Mouse (Mus musculus): ENCODE measurements around the gene Ak1. TPM values are rescaled to one million over a fixed set of nuclear protein-coding genes. Genes with fewer than 3 reads are reported as not detected.

Gene Ak1
- polyA plus RNA-seq, 1 experiment from 2014 or later = 10.5 TPM

GRCm38 (mm10) chr2:32587731-32588321 is 33.7 kb upstream of the Ak1 start:
- Histone ChIP-seq H3K9me3 (ENCODE audit: control insufficient read depth) (no peaks in the 10 kb centered on the region), H3K9ac (ENCODE audit: low read depth, low read length) (0 out of 2 replicates have a peak overlapping the region, but pooled peaks have one; percentile 41), H3K4me1 (replicated peaks; ENCODE audit: control insufficient read depth, insufficient read depth, low read length) (peaks cover 2% of the 10 kb centered on the region; the same call in 1 of the 2 replicates), H3K4me2 (replicated peaks; ENCODE audit: low read depth) (peak overlapping the region; percentile 65), H3K27me3 (replicated peaks; ENCODE audit: control insufficient read depth, insufficient read depth, low read length) (0 out of 2 replicates have a peak, but pooled peaks cover 4% of the 10 kb centered on the region), H3K36me3 (ENCODE audit: control insufficient read depth, insufficient read depth) (no peaks in the 10 kb centered on the region), H3K4me3 (ENCODE audit: low read depth, low read length) (peak overlapping the region; percentile 43), H3K27ac (ENCODE audit: low read depth, low read length) (no peak overlapping the region)
- no peak for ATAC-seq
- no peak for TF ChIP-seq CTCF (IDR thresholded peaks at IDR 0.05; ENCODE audit: low read depth)
- 55% methylated on average over 9 of the region's 9 CpGs for WGBS

- ATAC-seq = no peak
- H3K9me3 ChIP-seq (ENCODE audit: control insufficient read depth) = no peaks in the 10 kb centered on the region
- H3K9ac ChIP-seq (ENCODE audit: low read depth, low read length) = no peak overlapping the region
- 59% methylated on average over 11 of the region's 11 CpGs for WGBS
- H3K27me3 ChIP-seq (replicated peaks; ENCODE audit: control insufficient read depth, insufficient read depth, low read length) = no peaks in the 10 kb centered on the region
- no peak overlapping the region for H3K27ac ChIP-seq (ENCODE audit: low read depth, low read length)
- H3K4me3 ChIP-seq (ENCODE audit: low read depth, low read length) = no peak overlapping the region
- H3K36me3 ChIP-seq (ENCODE audit: control insufficient read depth, insufficient read depth) = no peaks in the 10 kb centered on the region
- no peak for TF ChIP-seq CTCF (IDR thresholded peaks at IDR 0.05; ENCODE audit: low read depth)
- no peak overlapping the region for H3K4me2 ChIP-seq (replicated peaks; ENCODE audit: low read depth)
- H3K4me1 ChIP-seq (replicated peaks; ENCODE audit: control insufficient read depth, insufficient read depth, low read length) = no peaks in the 10 kb centered on the region
Measured at GRCm38 (mm10) chr2:32589213-32589795, 32.3 kb upstream of the Ak1 start.

- no peak for ATAC-seq
- Histone ChIP-seq H3K4me1 (replicated peaks; ENCODE audit: control insufficient read depth, insufficient read depth, low read length) (no peaks in the 10 kb centered on the region), H3K4me3 (ENCODE audit: low read depth, low read length) (no peak overlapping the region), H3K27ac (ENCODE audit: low read depth, low read length) (no peak overlapping the region), H3K9me3 (ENCODE audit: control insufficient read depth) (no peaks in the 10 kb centered on the region), H3K27me3 (replicated peaks; ENCODE audit: control insufficient read depth, insufficient read depth, low read length) (no peaks in the 10 kb centered on the region), H3K4me2 (replicated peaks; ENCODE audit: low read depth) (no peak overlapping the region), H3K36me3 (ENCODE audit: control insufficient read depth, insufficient read depth) (peaks cover 8% of the 10 kb centered on the region; the same call in 1 of the 2 replicates), H3K9ac (ENCODE audit: low read depth, low read length) (no peak overlapping the region)
- no peak for TF ChIP-seq CTCF (IDR thresholded peaks at IDR 0.05; ENCODE audit: low read depth)
- WGBS = 81% methylated on average over 10 of the region's 10 CpGs
Measured at GRCm38 (mm10) chr2:32590224-32590623, 31.3 kb upstream of the Ak1 start.

- 77% methylated on average over 6 of the region's 6 CpGs for WGBS
- Histone ChIP-seq H3K27ac (ENCODE audit: low read depth, low read length) (no peak overlapping the region), H3K36me3 (ENCODE audit: control insufficient read depth, insufficient read depth) (peaks cover 10% of the 10 kb centered on the region; the same call in 1 of the 2 replicates), H3K4me1 (replicated peaks; ENCODE audit: control insufficient read depth, insufficient read depth, low read length) (no peaks in the 10 kb centered on the region), H3K4me3 (ENCODE audit: low read depth, low read length) (no peak overlapping the region), H3K9me3 (ENCODE audit: control insufficient read depth) (no peaks in the 10 kb centered on the region), H3K27me3 (replicated peaks; ENCODE audit: control insufficient read depth, insufficient read depth, low read length) (no peaks in the 10 kb centered on the region), H3K9ac (ENCODE audit: low read depth, low read length) (no peak overlapping the region), H3K4me2 (replicated peaks; ENCODE audit: low read depth) (no peak overlapping the region)
- no peak for ATAC-seq
- TF ChIP-seq CTCF (IDR thresholded peaks at IDR 0.05; ENCODE audit: low read depth) = no peak
Measured at GRCm38 (mm10) chr2:32591249-32591648, 30.3 kb upstream of the Ak1 start.

GRCm38 (mm10) chr2:32596725-32597124 is 24.8 kb upstream of the Ak1 start:
- Histone ChIP-seq H3K27ac (ENCODE audit: low read depth, low read length) (no peak overlapping the region), H3K9ac (ENCODE audit: low read depth, low read length) (no peak overlapping the region), H3K4me1 (replicated peaks; ENCODE audit: control insufficient read depth, insufficient read depth, low read length) (no peaks in the 10 kb centered on the region), H3K27me3 (replicated peaks; ENCODE audit: control insufficient read depth, insufficient read depth, low read length) (no peaks in the 10 kb centered on the region), H3K9me3 (ENCODE audit: control insufficient read depth) (no peaks in the 10 kb centered on the region), H3K4me2 (replicated peaks; ENCODE audit: low read depth) (no peak overlapping the region), H3K36me3 (ENCODE audit: control insufficient read depth, insufficient read depth) (peaks cover 13% of the 10 kb centered on the region), H3K4me3 (ENCODE audit: low read depth, low read length) (no peak overlapping the region)
- 91% methylated on average over 13 of the region's 13 CpGs for WGBS
- ATAC-seq = no peak
- no peak for TF ChIP-seq CTCF (IDR thresholded peaks at IDR 0.05; ENCODE audit: low read depth)

GRCm38 (mm10) chr2:32597248-32597647 is 24.3 kb upstream of the Ak1 start:
- no peaks in the 10 kb centered on the region for H3K4me1 ChIP-seq (replicated peaks; ENCODE audit: control insufficient read depth, insufficient read depth, low read length)
- peak; percentile 31; the same call in 1 of the 2 replicates for ATAC-seq
- WGBS = 58% methylated on average over 5 of the region's 5 CpGs
- peaks cover 13% of the 10 kb centered on the region for H3K36me3 ChIP-seq (ENCODE audit: control insufficient read depth, insufficient read depth)
- H3K27me3 ChIP-seq (replicated peaks; ENCODE audit: control insufficient read depth, insufficient read depth, low read length) = no peaks in the 10 kb centered on the region
- H3K4me3 ChIP-seq (ENCODE audit: low read depth, low read length) = no peak overlapping the region
- H3K27ac ChIP-seq (ENCODE audit: low read depth, low read length) = peak overlapping the region; percentile 31; the same call in 1 of the 2 replicates
- TF ChIP-seq CTCF (IDR thresholded peaks at IDR 0.05; ENCODE audit: low read depth) = no peak
- no peak overlapping the region for H3K9ac ChIP-seq (ENCODE audit: low read depth, low read length)
- H3K9me3 ChIP-seq (ENCODE audit: control insufficient read depth) = no peaks in the 10 kb centered on the region
- H3K4me2 ChIP-seq (replicated peaks; ENCODE audit: low read depth) = no peak overlapping the region

Data from intestine, postnatal 0 days (tissue).